Mouse (Mus musculus) olfactory bulb, adult 2 months (tissue): ENCODE results near the gene Myrfl.

Experiments used
- CTCF ChIP-seq: fragments of 200-500 bp; IDR thresholded peaks from 2 replicates; pipeline ENCODE4 v1.5.1; 2012; ENCODE audit warnings: low read depth, mild to moderate bottlenecking, low read length, moderate library complexity; ENCODE audit not compliant: insufficient read depth
- POLR2A ChIP-seq: fragments of 200-500 bp; IDR thresholded peaks from 2 replicates; pipeline ENCODE4 v1.6.1; 2012; ENCODE audit warnings: mild to moderate bottlenecking, low read depth, low read length, moderate library complexity; ENCODE audit not compliant: insufficient read depth

DNA sequence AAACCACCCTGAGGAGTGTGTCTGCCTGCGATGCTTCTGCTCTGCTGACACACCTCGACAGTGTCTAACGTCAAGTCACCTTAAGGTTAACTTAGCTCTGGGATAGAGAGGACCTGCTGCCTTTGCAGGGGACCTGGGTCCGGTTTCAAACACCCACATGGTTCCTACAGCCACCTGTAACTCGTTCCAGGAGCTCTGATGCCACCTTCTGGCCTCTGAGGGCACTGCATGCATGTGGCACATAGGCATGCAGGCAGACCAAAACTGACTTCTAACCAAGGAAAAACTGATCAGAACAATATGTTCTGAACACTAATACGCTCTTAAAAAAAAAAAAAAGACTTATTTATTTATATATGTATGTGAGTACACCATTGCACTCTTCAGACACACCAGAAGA lies 46.3 kb upstream of the Myrfl start:
- TF ChIP-seq POLR2A (no peak), CTCF (no peak)
